In genomic region chr10:81432169-81432867, GRCm38 (mm10) we compare ENCODE assay signal across 7 mouse cellular contexts. TPM values are rescaled to one million over a fixed set of nuclear protein-coding genes. Genes with fewer than 3 reads are reported as not detected.
DNase-seq lines count a peak whose midpoint lies in the region; ATAC-seq and TF ChIP-seq lines count a peak whose summit lies in the region.

No protein-coding gene starts in this region.

- no peaks in the 10 kb centered on the region for H3K27me3 ChIP-seq in spleen, adult 2 months (ENCODE audit: control insufficient read depth, insufficient read depth, low read length)
- 0 out of 2 replicates have a peak, but pooled peaks cover 8% of the 10 kb centered on the region for H3K27me3 ChIP-seq in forebrain, embryonic 14.5 days (replicated peaks; ENCODE audit: control insufficient read depth, insufficient read depth, low read length)
- peaks cover 62% of the 10 kb centered on the region for H3K27me3 ChIP-seq in midbrain, embryonic 12.5 days

- peak; percentile 4; the same call in 1 of the 2 replicates for ATAC-seq in forebrain, embryonic 14.5 days
- peak; percentile 12 for ATAC-seq in midbrain, embryonic 12.5 days (ENCODE audit: low FRiP score, low read depth)

- TF ChIP-seq CTCF in spleen, adult 2 months (IDR thresholded peaks at IDR 0.05; ENCODE audit: extremely low read depth, insufficient read depth, insufficient read length, insufficient replicate concordance), result no peak

- H3K4me1 ChIP-seq in spleen, adult 2 months (ENCODE audit: control insufficient read depth, insufficient read depth, insufficient read length), result peaks cover 31% of the 10 kb centered on the region
- H3K4me1 ChIP-seq in forebrain, embryonic 14.5 days (ENCODE audit: control insufficient read depth, insufficient read depth, low read length), result peaks cover 19% of the 10 kb centered on the region
- H3K4me1 ChIP-seq in midbrain, embryonic 12.5 days, result peaks cover 31% of the 10 kb centered on the region

- H3K36me3 ChIP-seq in spleen, adult 2 months (ENCODE audit: control insufficient read depth, insufficient read depth, low read length), result no peaks in the 10 kb centered on the region
- H3K36me3 ChIP-seq in forebrain, embryonic 14.5 days (ENCODE audit: control insufficient read depth, insufficient read depth, low read length), result no peaks in the 10 kb centered on the region
- H3K36me3 ChIP-seq in midbrain, embryonic 12.5 days, result no peaks in the 10 kb centered on the region

- no peak overlapping the region for H3K9ac ChIP-seq in forebrain, embryonic 14.5 days (ENCODE audit: low read length)
- no peak overlapping the region for H3K9ac ChIP-seq in midbrain, embryonic 12.5 days (replicated peaks)

- no peak for TF ChIP-seq POLR2A in spleen, adult 2 months (IDR thresholded peaks at IDR 0.05; ENCODE audit: low read depth, low read length)

- H3K9me3 ChIP-seq in forebrain, embryonic 14.5 days (replicated peaks; ENCODE audit: control insufficient read depth, low read length), result no peaks in the 10 kb centered on the region
- H3K9me3 ChIP-seq in midbrain, embryonic 12.5 days, result no peaks in the 10 kb centered on the region

- DNase-seq in spleen, adult 2 months (ENCODE audit: low read depth in 1 of 2, low spot score in 2 of 2), result no peak
- no peak for DNase-seq in spleen, postnatal 36 days (ENCODE audit: low spot score in 2 of 2)
- DNase-seq in forebrain, embryonic 14.5 days (ENCODE audit: low spot score), result no peak
- peak; percentile 40 for DNase-seq in kidney, adult 18-20 months
- DNase-seq in B cell, adult 2 months, result no peak
- DNase-seq in adrenal gland, postnatal 25 days, result no peak

- H3K27ac ChIP-seq in spleen, adult 2 months (ENCODE audit: insufficient read depth, low read length), result no peak overlapping the region
- H3K27ac ChIP-seq in forebrain, embryonic 14.5 days (ENCODE audit: low read depth, low read length), result peak overlapping the region; percentile 41; the same call in 1 of the 2 replicates
- H3K27ac ChIP-seq in midbrain, embryonic 12.5 days (replicated peaks), result no peak overlapping the region

- H3K4me2 ChIP-seq in forebrain, embryonic 14.5 days (ENCODE audit: low read length), result peak overlapping the region; percentile 41
- peak overlapping the region; percentile 17; the same call in 1 of the 2 replicates for H3K4me2 ChIP-seq in midbrain, embryonic 12.5 days (replicated peaks)

- peak overlapping the region; percentile 42; the same call in 1 of the 2 replicates for H3K4me3 ChIP-seq in spleen, adult 2 months (ENCODE audit: extremely low read depth, insufficient read depth, insufficient read length)
- H3K4me3 ChIP-seq in forebrain, embryonic 14.5 days (ENCODE audit: low read depth, low read length), result peak overlapping the region; percentile 3; the same call in 1 of the 2 replicates
- no peak overlapping the region for H3K4me3 ChIP-seq in midbrain, embryonic 12.5 days

- WGBS in spleen, adult 2 months, result 43% methylated on average over 21 of the region's 21 CpGs
- 58% methylated on average over 21 of the region's 21 CpGs for WGBS in forebrain, embryonic 14.5 days
- WGBS in midbrain, embryonic 12.5 days, result 65% methylated on average over 21 of the region's 21 CpGs

RNA-seq across cellular contexts. Expression of gene Nfic, which starts 23.1 kb away (rescaled TPM):
- polyA plus RNA-seq in spleen, adult 2 months (2012; rRNA removed), result 26.0 and 32.4 TPM in 2 replicates
- 16.6 and 17.9 TPM in 2 replicates for polyA plus RNA-seq in forebrain, embryonic 14.5 days (2014; fragmentation: Nextera tagmentation; extraction: Ambion mirVana)
- polyA plus RNA-seq in midbrain, embryonic 12.5 days (2016; fragmentation: Nextera tagmentation; extraction: Ambion mirVana), result 14.7 and 19.7 TPM in 2 replicates
- total RNA-seq in adrenal gland, postnatal 25 days (2021), result 100 and 129 TPM in 2 replicates

RNA-seq across cellular contexts. Expression of gene Smim24, which starts 39.5 kb away (rescaled TPM):
- 18.3 and 22.9 TPM in 2 replicates for polyA plus RNA-seq in spleen, adult 2 months (2012; rRNA removed)
- polyA plus RNA-seq in forebrain, embryonic 14.5 days (2014; fragmentation: Nextera tagmentation; extraction: Ambion mirVana), result 1.5 and 2.0 TPM in 2 replicates
- 2.1 and 2.8 TPM in 2 replicates for polyA plus RNA-seq in midbrain, embryonic 12.5 days (2016; fragmentation: Nextera tagmentation; extraction: Ambion mirVana)
- 1.4 TPM in 1 of 2 replicates, not detected in the other for total RNA-seq in adrenal gland, postnatal 25 days (2021)

RNA-seq across cellular contexts. Expression of gene Gm48552, which starts 43.5 kb away (rescaled TPM):
- polyA plus RNA-seq in spleen, adult 2 months (2012; rRNA removed), result 2.9 and 6.4 TPM in 2 replicates
- 0.65 and 0.69 TPM in 2 replicates for polyA plus RNA-seq in forebrain, embryonic 14.5 days (2014; fragmentation: Nextera tagmentation; extraction: Ambion mirVana)
- polyA plus RNA-seq in midbrain, embryonic 12.5 days (2016; fragmentation: Nextera tagmentation; extraction: Ambion mirVana), result 0.50 and 2.3 TPM in 2 replicates
- 1.5 TPM in 1 of 2 replicates, not detected in the other for total RNA-seq in adrenal gland, postnatal 25 days (2021)

RNA-seq across cellular contexts. Expression of gene Gm48551, which starts 48.1 kb away (rescaled TPM):
- 2.3 and 2.9 TPM in 2 replicates for polyA plus RNA-seq in spleen, adult 2 months (2012; rRNA removed)
- polyA plus RNA-seq in forebrain, embryonic 14.5 days (2014; fragmentation: Nextera tagmentation; extraction: Ambion mirVana), result 3.6 and 4.8 TPM in 2 replicates
- polyA plus RNA-seq in midbrain, embryonic 12.5 days (2016; fragmentation: Nextera tagmentation; extraction: Ambion mirVana), result 4.2 and 5.5 TPM in 2 replicates
- 1.7 TPM in 2 replicates for total RNA-seq in adrenal gland, postnatal 25 days (2021)

RNA-seq across cellular contexts. Expression of gene Dohh, which starts 48.1 kb away (rescaled TPM):
- 47.9 and 71.7 TPM in 2 replicates for polyA plus RNA-seq in spleen, adult 2 months (2012; rRNA removed)
- polyA plus RNA-seq in forebrain, embryonic 14.5 days (2014; fragmentation: Nextera tagmentation; extraction: Ambion mirVana), result 78.7 and 78.8 TPM in 2 replicates
- 63.5 and 67.2 TPM in 2 replicates for polyA plus RNA-seq in midbrain, embryonic 12.5 days (2016; fragmentation: Nextera tagmentation; extraction: Ambion mirVana)
- 48.4 and 52.7 TPM in 2 replicates for total RNA-seq in adrenal gland, postnatal 25 days (2021)
